Mouse (Mus musculus) hindbrain, embryonic 11.5 days (tissue): Measurements from ENCODE around the gene Mief2. TPM values are rescaled to one million over a fixed set of nuclear protein-coding genes. Genes with fewer than 3 reads are reported as not detected.

Source experiments
- ATAC-seq: fragments of 200-750 bp; cut with Nextera tagmentation; 2 replicates; pipeline ENCODE4 v1.8.0; 2017; ENCODE audit warnings: mild to moderate bottlenecking, moderate TSS enrichment, moderate library complexity; ENCODE audit not compliant: low FRiP score
- DNase-seq: peaks from one replicate; pipeline ENCODE4 v3.0.0-alpha.2; 2015; ENCODE audit warnings: low spot score
- H3K27ac ChIP-seq: fragments of 300-500 bp; sonication (generic); 2 replicates; pipeline ENCODE4 v1.5.1; 2014; ENCODE audit warnings: mild to moderate bottlenecking, low read depth, low read length
- H3K27me3 ChIP-seq: fragments of 300-500 bp; sonication (generic); 2 replicates; pipeline ENCODE4 v1.6.1; 2014; ENCODE audit warnings: mild to moderate bottlenecking, low read length, moderate library complexity, mixed read lengths; ENCODE audit not compliant: control insufficient read depth, insufficient read depth
- H3K36me3 ChIP-seq: fragments of 300-500 bp; sonication (generic); 2 replicates; pipeline ENCODE4 v1.6.1; 2014; ENCODE audit warnings: mild to moderate bottlenecking, low read length, moderate library complexity, mixed read lengths; ENCODE audit not compliant: control insufficient read depth, insufficient read depth
- H3K4me1 ChIP-seq: fragments of 300-500 bp; sonication (generic); replicated peaks from 2 replicates; pipeline ENCODE4 v1.6.1; 2014; ENCODE audit warnings: low read length, mixed read lengths; ENCODE audit not compliant: control insufficient read depth, insufficient read depth
- H3K4me2 ChIP-seq: fragments of 300-500 bp; sonication (generic); replicated peaks from 2 replicates; pipeline ENCODE4 v1.6.1; 2014; ENCODE audit warnings: mild to moderate bottlenecking, low read depth, low read length
- H3K4me3 ChIP-seq: fragments of 300-500 bp; sonication (generic); 2 replicates; pipeline ENCODE4 v1.5.1; 2014; ENCODE audit warnings: low read depth, low read length
- H3K9ac ChIP-seq: fragments of 300-500 bp; sonication (generic); 2 replicates; pipeline ENCODE4 v1.6.1; 2014; ENCODE audit warnings: low read depth, low read length
- H3K9me3 ChIP-seq: fragments of 300-500 bp; sonication (generic); 2 replicates; pipeline ENCODE4 v1.6.1; 2016; ENCODE audit warnings: low read length; ENCODE audit not compliant: control insufficient read depth
- WGBS: fragments of 180-500 bp; shearing (Covaris S2); extraction: QIAGEN DNeasy Blood & Tissue Kit; methylation state at CpG from one replicate; pipeline ENCODE4 v1.1.7; 2014; 5-methylcytosine and 5-hydroxymethylcytosine counted together
- polyA plus RNA-seq: library from polyadenylated mRNA; unstranded; fragments of >200 nt; fragmentation: Nextera tagmentation; extraction: Ambion mirVana; gene quantifications from 2 replicates; pipeline ENCODE4 v1.2.1, GENCODE M21; 2014

The Mief2 gene
- polyA plus RNA-seq, result 11.8 and 12.0 TPM in 2 replicates

DNA sequence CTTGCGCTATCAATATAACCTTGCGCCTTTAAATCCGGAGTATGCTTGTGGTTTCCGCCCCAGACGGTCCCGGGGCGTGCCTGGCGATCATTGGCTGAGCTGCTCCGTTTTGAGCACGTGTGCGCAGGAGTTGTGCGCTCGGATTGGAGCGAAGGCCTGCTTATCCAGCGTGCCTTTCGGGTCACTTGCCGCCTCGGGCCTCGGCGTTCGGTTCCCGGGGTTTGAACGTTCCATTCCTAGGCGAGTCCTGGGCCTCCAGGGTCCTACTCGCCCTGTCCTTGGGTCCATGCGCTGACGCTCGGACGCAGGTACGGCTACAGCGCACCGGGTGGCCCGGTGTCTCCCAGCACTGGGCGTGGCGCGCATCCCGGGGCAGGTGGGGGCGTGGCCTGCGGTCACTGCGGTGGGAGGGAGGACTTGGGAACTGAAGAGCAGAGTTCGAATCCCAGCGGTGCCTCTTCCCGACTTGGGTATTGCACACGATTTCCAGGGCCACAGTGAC, at the start of gene Mief2:
Mief2 (plus strand) TSS at position 139 of the 502 bp plus-strand sequence.
- H3K4me3 ChIP-seq, result peak within 1 kb of the TSS; percentile 89
- H3K4me1 ChIP-seq, result peaks cover 8% of the 10 kb centered on the region; the same call in 1 of the 2 replicates
- under 1% methylated on average over 44 of the region's 44 CpGs for WGBS
- H3K27me3 ChIP-seq, result no peaks in the 10 kb centered on the region
- no peaks in the 10 kb centered on the region for H3K9me3 ChIP-seq
- DNase-seq (peak; percentile 91), ATAC-seq (peak; percentile 92)
- peak within 1 kb of the TSS; percentile 91 for H3K9ac ChIP-seq
- H3K36me3 ChIP-seq, result peaks cover 6% of the 10 kb centered on the region; the same call in 1 of the 2 replicates
- H3K27ac ChIP-seq, result peak within 1 kb of the TSS; percentile 74
- H3K4me2 ChIP-seq, result peak within 1 kb of the TSS; percentile 63

DNA sequence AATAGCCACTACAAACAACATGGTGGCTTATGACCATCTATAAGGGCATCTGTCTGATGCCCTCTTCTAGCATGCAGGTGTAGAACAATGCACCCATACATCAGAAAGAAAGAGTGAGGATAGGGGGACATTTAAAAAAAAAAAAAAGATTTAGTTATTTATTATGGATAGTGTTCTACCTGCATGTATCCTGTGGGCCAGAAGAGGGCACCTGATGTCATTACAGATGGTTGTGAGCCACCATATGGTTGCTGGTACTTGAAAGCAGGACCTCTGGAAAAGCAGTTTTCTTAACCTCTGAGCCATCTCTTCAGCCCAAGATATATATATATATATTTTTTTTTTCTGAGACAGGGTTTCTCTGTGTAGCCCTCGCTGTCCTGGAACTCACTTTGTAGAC, 32.0 kb upstream of the Mief2 start:
- Histone ChIP-seq H3K4me1 (peaks cover 4% of the 10 kb centered on the region), H3K4me3 (no peak overlapping the region), H3K9ac (no peak overlapping the region), H3K27ac (no peak overlapping the region), H3K27me3 (no peaks in the 10 kb centered on the region), H3K4me2 (no peak overlapping the region), H3K9me3 (no peaks in the 10 kb centered on the region), H3K36me3 (no peaks in the 10 kb centered on the region)
- ATAC-seq, result no peak
- no peak for DNase-seq
- WGBS, result 63% methylated on average over 1 of the region's 1 CpGs

DNA sequence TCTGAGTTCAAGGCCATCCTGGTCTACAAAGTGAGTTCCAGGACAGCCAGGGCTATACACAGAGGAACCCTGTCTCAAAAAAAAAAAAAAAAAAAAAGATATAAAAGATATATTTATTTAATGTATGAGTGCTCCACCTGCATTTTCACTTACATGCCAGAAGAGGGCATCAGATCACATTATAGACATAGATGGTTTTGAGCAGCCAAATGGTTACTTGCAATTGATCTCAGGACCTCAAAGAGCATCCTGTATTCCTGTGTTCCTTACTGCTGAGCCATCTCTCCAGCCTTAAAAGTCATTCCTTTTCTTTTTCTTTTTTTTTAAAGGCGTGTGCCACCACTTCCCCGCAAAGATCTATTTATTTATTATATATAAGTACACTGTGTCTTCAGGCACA, 30.6 kb upstream of the Mief2 start:
- Histone ChIP-seq H3K4me3 (no peak overlapping the region), H3K27me3 (no peaks in the 10 kb centered on the region), H3K27ac (no peak overlapping the region), H3K9me3 (no peaks in the 10 kb centered on the region), H3K9ac (no peak overlapping the region), H3K4me1 (peaks cover 10% of the 10 kb centered on the region), H3K4me2 (no peak overlapping the region), H3K36me3 (no peaks in the 10 kb centered on the region)
- 62% methylated on average over 2 of the region's 2 CpGs for WGBS
- ATAC-seq (no peak), DNase-seq (peak; percentile 43)

DNA sequence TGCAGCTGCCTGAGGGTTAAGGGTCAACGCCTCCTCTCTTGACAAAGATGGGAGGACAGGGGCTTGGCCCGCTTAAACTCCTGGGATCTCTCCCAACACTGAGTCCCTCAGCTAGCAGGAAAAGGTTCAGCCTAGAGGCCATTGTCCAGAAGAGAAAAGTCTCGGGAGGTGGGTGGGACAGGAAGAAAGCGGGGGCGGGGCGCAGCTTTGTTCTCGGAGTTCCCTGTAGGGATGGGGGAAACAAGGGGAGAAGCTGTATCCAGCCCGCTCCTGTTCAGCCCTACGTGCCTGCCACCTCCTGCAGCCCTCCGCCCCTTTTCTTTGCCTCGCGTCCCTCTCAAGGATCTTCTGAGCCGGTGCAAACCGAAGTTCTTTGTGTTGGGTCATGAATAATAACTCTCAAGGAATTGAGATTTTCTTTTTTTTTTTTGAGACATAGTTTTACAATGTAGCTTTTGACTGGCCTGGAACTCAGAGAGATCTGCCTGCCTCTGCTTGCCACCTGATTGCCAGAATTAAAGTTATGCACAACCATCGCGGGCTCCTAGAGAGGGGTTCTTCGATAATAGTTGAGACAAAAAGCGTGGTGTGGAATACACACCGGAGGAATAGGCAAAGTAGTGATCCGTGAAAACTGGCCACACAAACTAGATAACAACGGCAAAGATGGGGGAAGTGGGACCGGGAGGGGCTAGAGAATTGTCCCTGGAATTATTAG, 29.2 kb upstream of the Mief2 start:
- Histone ChIP-seq H3K9ac (peak overlapping the region; percentile 96), H3K27ac (peak overlapping the region; percentile 91), H3K4me3 (peak overlapping the region; percentile 89), H3K36me3 (no peaks in the 10 kb centered on the region), H3K4me2 (peak overlapping the region; percentile 82), H3K27me3 (no peaks in the 10 kb centered on the region), H3K9me3 (no peaks in the 10 kb centered on the region), H3K4me1 (peaks cover 10% of the 10 kb centered on the region)
- ATAC-seq, result peak; percentile 62
- WGBS, result 1% methylated on average over 22 of the region's 22 CpGs
- peak; percentile 86 for DNase-seq

DNA sequence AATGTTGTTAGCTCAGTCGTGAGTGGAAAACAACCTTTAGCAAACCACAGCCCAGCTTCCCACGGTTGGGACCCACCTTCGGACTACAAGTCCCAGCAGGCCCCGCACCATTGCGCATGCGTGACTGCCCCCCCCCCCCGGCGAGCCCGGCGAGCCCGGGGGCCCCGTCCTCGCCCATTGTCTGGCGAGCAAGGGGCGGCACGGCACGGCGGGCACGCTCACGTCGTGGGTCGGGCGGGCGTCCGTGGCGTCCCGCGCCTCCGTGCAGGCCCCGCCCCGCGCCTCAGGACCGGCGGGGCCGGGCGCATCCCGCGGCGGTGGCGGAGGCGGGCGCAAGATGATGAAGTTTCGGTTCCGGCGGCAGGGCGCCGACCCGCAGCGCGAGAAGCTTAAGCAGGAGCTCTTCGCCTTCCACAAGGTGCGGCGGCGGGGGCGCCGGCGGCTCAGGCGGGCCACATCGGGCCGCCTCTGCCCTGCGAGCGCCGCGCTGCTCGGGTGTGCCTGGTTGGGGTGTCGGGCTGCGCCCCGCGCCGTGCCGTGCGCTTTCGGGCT, 28.6 kb upstream of the Mief2 start, which contains the start of gene Llgl1:
Llgl1 (plus strand) TSS at position 200 of the 552 bp plus-strand sequence.
- ATAC-seq, result peak; percentile 82
- peak within 1 kb of the TSS; percentile 96 for H3K9ac ChIP-seq
- H3K9me3 ChIP-seq, result no peaks in the 10 kb centered on the region
- H3K4me1 ChIP-seq, result peaks cover 10% of the 10 kb centered on the region
- H3K27me3 ChIP-seq, result no peaks in the 10 kb centered on the region
- peak within 1 kb of the TSS; percentile 89 for H3K4me3 ChIP-seq
- DNase-seq, result peak; percentile 96
- H3K4me2 ChIP-seq, result peak within 1 kb of the TSS; percentile 82
- H3K27ac ChIP-seq, result peak within 1 kb of the TSS; percentile 91
- WGBS, result under 1% methylated on average over 54 of the region's 73 CpGs
- no peaks in the 10 kb centered on the region for H3K36me3 ChIP-seq

DNA sequence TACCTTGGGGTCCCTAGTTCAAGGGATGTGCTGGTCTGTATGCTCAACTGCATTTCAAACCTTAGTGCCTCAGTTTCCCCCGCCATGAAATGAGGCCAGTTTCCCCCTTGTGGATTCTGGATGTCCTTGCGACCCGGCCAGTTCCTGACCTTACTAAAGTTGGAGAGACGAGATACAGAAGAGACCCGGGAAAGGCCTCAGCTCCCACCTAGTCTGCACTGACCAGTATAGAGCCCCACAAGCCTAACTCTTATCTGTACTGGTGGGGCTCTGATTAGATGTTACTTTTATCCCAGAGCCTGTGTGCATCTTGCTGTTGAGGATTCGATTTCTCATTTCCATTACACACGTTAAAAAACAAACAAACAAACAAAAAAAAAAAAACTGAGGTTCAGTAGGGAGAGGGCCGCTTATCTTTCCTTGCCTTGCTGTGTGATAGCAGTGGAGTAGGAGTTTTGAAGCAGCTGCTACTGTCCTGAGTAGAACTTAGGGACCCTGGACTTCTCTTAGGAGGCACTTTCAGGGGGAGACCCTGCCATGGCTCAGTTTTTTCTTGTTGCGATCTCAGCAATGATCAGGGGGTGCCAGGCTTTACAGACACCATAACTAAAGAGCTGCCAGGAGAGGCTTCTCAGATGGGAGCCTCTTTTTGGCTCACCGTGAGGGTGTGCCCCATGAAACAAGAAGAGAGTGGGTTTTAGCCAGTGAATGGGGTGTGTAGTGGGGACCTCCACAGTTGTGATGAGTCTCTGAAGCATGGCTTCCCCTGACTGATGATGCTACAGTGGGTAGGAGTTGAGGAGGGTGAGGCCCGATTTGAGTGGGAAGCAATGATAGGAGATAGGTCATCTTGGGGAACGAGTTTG, 27.6 kb upstream of the Mief2 start:
- H3K27ac ChIP-seq, result peak overlapping the region; percentile 91; the same call in 1 of the 2 replicates
- H3K9ac ChIP-seq, result peak overlapping the region; percentile 96
- H3K9me3 ChIP-seq, result no peaks in the 10 kb centered on the region
- H3K36me3 ChIP-seq, result 0 out of 2 replicates have a peak, but pooled peaks cover 2% of the 10 kb centered on the region
- H3K4me1 ChIP-seq, result peaks cover 10% of the 10 kb centered on the region
- peak overlapping the region; percentile 89 for H3K4me3 ChIP-seq
- DNase-seq (peak; percentile 25), ATAC-seq (no peak)
- no peaks in the 10 kb centered on the region for H3K27me3 ChIP-seq
- 25% methylated on average over 12 of the region's 12 CpGs for WGBS
- H3K4me2 ChIP-seq, result peak overlapping the region; percentile 82

DNA sequence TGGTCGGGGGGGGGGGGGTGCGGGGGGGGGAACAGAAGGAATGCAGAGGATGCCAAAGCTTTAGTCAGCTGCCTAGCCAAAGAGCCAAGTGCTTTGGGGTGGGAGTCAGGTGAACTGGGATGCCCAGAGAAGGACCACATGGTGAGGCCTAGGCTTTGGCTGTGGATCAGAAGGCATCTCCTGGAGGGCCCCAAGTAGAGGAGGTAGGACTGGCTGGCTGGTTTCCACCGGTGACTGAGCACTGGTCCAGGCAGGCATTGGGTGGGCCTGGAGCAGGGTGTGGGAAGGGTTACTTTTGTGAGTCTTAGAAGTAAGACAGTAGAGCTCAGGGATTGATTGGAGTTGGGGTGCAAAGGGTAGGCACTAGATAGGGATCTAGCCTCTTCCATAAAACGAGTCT, 26.6 kb upstream of the Mief2 start:
- 74% methylated on average over 4 of the region's 4 CpGs for WGBS
- DNase-seq (no peak), ATAC-seq (no peak)
- Histone ChIP-seq H3K4me2 (peak overlapping the region; percentile 18; the same call in 1 of the 2 replicates), H3K9ac (no peak overlapping the region), H3K9me3 (no peaks in the 10 kb centered on the region), H3K27ac (no peak overlapping the region), H3K36me3 (peaks cover 8% of the 10 kb centered on the region; the same call in 1 of the 2 replicates), H3K27me3 (no peaks in the 10 kb centered on the region), H3K4me1 (peaks cover 10% of the 10 kb centered on the region), H3K4me3 (0 out of 2 replicates have a peak overlapping the region, but pooled peaks have one; percentile 2)

DNA sequence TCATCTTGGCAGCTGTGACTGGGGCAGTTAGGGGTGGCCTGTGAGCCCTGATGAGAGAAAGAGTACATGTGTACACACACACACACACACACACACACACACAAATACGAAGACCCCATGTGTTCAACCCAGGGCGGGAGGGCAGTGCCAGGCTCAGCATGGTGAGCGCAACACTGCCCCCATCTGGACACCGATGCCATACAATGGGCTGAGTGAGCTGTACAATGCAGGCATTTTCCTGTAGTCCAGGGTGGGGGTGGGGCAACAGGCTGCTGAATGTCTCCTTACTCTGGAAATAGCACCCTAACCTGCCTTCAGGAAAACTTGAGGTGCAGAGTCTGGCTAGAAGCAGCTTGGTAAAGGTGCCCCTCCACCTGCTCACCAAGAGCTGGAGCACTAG, 25.1 kb upstream of the Mief2 start:
- no peak for ATAC-seq
- no peak overlapping the region for H3K27ac ChIP-seq
- H3K4me1 ChIP-seq, result peaks cover 10% of the 10 kb centered on the region
- H3K4me3 ChIP-seq, result no peak overlapping the region
- no peak overlapping the region for H3K9ac ChIP-seq
- H3K9me3 ChIP-seq, result no peaks in the 10 kb centered on the region
- 40% methylated on average over 4 of the region's 4 CpGs for WGBS
- DNase-seq, result peak; percentile 86
- H3K27me3 ChIP-seq, result no peaks in the 10 kb centered on the region
- H3K4me2 ChIP-seq, result no peak overlapping the region; the same call in 1 of the 2 replicates
- peaks cover 15% of the 10 kb centered on the region; the same call in 1 of the 2 replicates for H3K36me3 ChIP-seq
